Mouse (Mus musculus) spleen, adult 12 weeks (tissue): ENCODE measurements at regions not wholly inside any gene's neighbourhood (a gene's known extent, or its start where the extent isn't known, plus 50 kb on each side); places are given as distances from the start of the nearest gene placed in this dataset.

ENCODE experiments used
- DNase-seq: peaks from one replicate; pipeline ENCODE4 v3.0.0; 2022; ENCODE audit warnings: low spot score

- no peak for DNase-seq
Measured at GRCm38 (mm10) chr8:103501328-103501727, 600.1 kb upstream of the Cdh5 start.

DNA sequence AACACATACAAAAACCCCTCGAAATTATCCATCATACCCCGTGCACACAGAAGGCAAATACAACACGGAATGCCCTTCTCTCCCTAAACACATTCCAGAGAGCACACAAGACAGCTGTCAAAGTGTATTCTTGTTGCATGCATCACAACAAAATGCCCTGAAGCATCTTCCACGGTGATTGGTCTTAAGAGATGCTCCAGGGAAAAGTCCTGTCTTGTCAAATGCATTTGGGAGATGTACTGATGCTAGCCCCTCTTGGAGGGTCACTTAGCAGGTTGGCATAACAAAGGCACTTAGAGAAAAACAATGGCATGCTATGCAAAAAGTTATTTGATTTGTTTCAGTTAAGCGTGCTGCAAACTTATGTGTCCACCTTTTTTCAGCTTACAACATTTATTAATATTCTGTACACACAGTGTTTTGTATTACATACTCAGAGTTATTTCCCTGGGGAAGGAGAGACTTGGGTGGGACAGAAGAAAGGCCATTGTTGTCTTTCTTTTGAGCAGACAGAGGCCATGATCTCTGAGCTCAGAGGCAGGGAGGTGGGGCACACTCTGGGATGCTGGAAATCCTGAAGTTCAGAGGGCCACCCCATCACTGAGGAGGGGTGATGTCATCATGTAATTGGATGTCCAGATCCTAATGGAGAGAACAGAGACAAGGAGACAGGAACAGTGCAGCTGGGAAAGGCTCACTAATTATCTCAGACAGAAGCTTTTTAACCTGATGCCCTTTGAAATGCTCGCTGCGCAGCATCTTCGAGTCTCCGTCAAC is 598.2 kb upstream of the Cdh5 start:
- no peak for DNase-seq

GRCm38 (mm10) chr8:103506334-103506733 is 595.1 kb upstream of the Cdh5 start:
- no peak for DNase-seq

DNA sequence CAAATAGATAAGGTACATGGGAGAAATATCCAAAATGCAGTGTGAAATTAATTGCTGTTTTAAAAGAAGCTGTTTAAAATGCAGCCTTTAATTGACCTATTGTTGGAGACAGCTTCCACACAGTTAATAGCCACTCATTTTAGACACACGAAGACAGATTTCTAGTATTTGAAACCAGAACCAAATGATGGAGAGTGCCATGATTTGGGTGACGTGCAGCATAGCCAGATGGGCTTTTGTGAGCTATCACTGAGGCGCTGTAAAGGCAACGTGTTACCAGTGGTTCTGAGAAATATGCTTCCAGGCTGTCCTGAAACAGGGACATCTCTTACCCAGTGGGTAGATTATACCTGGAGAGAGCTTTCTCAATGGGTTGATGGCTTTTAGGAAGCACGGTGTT is 594.4 kb upstream of the Cdh5 start:
- DNase-seq = no peak

GRCm38 (mm10) chr8:103520141-103520866 is 581.1 kb upstream of the Cdh5 start:
- no peak for DNase-seq

- no peak for DNase-seq
Measured at GRCm38 (mm10) chr8:103530903-103531302, 570.5 kb upstream of the Cdh5 start.

DNA sequence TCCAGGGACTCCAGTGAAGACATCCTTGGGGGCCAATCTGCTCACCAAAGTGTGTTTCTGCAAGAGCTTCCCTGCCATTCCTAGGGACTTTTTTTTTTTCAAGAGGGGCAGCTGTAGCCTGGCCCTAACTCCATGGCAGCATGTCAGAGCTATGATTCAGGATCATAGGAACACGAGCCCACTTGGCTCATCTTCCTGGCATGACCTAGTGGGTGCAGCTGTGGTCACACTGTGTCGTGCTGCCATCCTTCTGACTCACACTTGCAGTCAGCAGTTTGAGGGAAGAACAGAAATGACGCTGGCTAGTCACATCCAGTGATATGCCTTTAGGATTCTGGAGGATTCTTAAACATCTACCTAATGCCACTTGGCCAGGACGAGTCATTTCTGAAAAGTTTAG is 566.5 kb upstream of the Cdh5 start:
- no peak for DNase-seq

DNA sequence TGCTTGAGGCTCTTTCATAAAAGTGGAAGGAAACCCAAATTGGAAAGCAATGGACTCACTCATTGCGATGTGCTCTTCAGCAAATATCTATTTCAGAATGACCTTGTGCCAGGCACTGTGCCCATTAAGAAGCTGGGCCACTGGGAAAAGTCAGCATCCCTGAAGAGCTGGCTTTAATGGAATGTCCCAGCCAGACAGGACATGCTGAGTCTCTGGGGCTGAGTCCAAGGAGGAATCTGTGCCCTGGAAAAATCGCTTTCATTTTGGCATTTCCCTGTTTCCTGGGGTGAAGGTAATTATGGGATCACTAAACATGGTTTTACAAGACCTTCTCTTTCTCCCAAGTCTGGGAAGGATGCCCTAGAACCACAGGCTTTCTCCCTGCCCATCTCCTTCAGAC is 564.6 kb upstream of the Cdh5 start:
- DNase-seq = no peak

GRCm38 (mm10) chr8:103541954-103542353 is 559.5 kb upstream of the Cdh5 start:
- DNase-seq = no peak

DNA sequence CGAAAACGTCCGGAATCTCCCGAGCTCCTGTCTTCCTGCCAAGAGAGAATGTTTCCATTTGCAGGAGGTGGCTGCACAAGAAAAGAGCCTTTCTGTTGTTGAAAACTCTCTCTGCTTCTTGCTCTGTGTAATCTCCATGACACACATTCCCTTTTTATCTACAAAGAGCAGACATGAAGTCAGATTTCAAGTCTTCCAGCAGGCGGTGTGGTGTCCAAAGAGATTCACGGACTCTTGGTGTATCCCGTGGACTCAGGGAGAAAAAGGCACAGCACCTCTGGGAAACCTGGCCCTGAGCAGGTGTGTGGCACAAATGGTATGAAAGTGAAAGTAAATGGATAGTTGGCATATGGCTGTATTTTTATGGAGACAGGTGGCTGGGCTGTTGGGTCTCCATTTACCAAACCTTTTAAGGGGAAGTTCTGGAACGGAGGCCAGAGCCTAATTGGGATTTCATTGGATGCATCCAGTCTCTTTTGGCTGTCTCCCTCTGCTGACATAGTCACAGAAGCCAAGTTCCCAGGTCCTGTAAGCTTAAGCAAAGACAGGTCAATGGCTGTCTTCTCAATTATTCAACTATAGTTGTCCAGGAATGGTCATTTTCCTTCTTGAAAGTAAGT is 549.4 kb upstream of the Cdh5 start:
- DNase-seq = no peak

DNA sequence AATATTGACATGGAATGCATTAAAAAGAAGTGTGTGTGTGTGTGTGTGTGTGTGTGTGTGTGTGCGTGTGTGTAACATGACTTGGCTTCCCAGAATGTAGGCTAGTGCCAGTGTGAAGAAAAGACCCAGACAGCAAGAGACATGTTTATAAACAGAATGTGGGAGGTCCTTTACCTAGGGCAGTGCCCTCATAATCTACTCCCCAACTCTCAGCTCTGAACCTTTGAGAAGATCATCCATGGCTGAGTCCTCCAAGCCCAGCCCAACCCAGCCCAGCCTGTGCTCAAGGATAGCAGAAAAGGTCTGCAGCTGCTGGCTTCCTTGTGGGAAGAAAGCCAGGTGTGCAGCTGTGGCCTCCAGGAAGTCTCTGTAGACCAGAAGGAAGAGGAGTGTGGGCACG is 539.8 kb upstream of the Cdh5 start:
- DNase-seq = no peak

GRCm38 (mm10) chr8:103570864-103571425 is 530.5 kb upstream of the Cdh5 start:
- DNase-seq = no peak

GRCm38 (mm10) chr8:103577147-103577546 is 524.3 kb upstream of the Cdh5 start:
- DNase-seq = no peak

DNA sequence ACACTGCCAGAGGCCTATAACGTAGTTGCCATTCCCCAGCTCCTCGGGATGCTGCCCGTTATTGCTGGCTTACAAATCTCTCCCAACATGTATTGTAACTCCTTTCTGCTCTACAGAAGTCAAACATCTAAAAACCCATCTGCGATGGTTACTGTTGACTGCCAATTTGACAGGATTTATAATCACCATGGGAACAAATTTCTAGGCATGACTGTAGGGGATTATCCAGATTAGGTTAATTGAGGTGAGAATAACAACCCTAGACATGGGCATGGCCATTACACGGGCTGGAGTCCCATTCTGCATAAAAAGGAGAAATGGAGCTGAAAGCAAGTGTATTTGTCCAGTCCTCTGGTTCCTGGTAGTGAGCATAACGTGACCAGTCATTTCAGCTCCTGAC is 523.4 kb upstream of the Cdh5 start:
- DNase-seq = no peak

GRCm38 (mm10) chr8:103608291-103608690 is 493.1 kb upstream of the Cdh5 start:
- DNase-seq = no peak

DNA sequence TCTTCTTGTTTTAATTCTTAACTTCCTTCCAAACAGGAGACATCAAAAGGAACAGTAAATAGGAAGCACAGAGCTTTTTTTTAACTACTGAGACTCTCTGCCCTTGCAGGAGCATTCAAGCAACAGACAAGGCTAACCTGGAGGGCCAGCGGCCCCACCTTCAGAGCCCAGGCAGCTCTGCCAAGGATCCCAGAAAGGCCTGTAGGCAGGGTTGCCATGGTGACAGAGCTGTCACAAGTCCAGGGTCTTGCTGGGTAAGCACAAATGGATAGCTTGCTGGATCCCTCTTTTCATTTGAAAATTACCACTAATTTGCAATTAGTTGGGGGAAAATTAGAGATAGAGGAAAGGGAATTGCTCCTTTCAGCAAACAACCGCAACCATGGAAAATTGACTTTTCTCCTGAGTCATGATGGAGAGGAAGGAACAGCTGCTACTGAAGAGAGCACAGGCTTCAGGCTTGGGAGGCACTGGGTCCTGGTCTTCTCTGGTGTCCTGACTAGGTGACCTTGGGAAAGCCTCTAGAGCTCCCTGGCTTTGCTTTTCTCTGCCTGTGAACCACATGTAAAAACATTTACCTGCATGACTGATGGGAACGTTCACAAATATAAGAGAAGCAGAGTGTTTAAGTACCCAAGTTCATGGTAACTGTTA is 477.5 kb upstream of the Cdh5 start:
- no peak for DNase-seq

DNA sequence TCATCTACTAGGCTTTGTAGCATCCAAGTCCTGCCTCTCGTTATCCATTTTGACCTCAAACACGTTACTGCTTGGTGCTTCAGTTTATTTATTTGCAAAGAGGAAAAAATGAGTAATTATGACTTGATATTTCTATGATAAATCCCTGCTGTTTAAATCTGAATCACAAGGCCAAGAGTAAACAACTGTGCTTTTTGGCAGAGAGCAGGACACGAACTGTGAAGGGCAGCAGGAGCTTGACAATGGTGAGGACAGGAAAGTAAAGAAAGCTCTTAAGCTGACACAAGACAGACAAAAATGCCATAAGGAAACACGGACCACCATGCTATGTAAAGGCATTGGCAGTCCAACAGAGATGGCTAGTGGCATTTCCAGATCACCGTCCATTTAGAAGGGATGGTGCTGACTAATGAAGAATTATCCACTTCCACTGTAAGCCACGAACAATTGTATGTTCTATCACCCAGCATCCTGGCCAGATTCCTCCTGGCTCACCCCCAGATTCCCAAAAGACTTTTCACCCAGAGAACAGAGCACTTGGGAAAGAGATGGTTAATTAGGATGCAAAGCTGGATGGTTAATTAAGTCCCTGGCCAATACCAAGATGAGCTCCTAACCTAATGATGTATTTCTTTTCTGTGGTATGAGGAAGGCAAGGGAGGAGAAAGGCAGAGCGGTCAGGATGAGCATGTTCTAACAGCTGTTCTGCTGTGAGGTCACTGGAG is 476.1 kb upstream of the Cdh5 start:
- no peak for DNase-seq

- no peak for DNase-seq
Measured at GRCm38 (mm10) chr8:103626446-103626845, 475.0 kb upstream of the Cdh5 start.

DNA sequence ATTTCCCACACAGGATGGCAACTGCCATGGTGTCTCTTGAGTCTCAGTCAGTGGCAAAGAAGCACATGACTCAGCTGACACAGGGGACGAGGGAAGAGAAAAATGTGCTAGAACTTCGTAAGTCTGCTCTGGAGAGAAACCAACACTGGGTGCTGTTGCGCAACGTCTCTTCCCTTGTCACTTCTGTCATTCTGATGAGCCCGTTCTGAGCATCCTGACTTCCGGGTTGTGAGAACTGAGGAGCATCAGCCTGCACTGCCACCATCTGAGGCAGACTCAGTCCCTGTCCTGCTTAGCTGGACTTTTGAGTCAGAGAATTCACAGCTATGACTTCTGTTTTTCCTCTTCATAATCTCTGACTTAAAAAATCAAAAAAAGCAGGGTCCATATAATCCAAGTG is 468.9 kb upstream of the Cdh5 start:
- no peak for DNase-seq

- DNase-seq = no peak
Measured at GRCm38 (mm10) chr8:103634951-103635350, 466.5 kb upstream of the Cdh5 start.

GRCm38 (mm10) chr8:103643621-103644020 is 457.8 kb upstream of the Cdh5 start:
- DNase-seq = no peak

DNA sequence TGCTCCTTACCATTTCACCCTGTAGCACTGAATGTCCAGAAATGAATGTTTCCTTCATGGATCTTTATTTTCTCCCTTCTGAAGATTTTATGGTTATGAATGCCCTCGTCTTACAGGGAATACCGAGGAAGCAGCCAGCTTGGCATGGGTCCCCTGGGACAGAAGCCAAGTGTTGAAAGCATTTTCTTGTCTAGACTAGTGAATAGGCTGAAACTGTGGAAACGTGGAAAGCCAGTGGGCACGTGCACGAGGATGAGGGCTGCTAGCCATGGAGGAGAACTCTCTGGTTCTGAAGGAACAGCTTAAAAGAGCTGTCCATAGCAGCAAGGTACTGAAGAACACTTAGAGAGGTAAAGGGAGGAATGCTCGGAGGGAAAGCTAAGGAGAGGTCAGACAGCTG is 457.3 kb upstream of the Cdh5 start:
- no peak for DNase-seq
